Mouse (Mus musculus) stomach, postnatal 0 days (tissue): ENCODE measurements around the gene Otogl.

ENCODE experiments used
- CTCF ChIP-seq: IDR thresholded peaks from 2 replicates; pipeline ENCODE4 v1.5.1; 2016; ENCODE audit warnings: antibody characterized with exemption, low read depth, mild to moderate bottlenecking, moderate library complexity
- EP300 ChIP-seq: optimal IDR thresholded peaks from 2 replicates; pipeline ENCODE3; 2016; ENCODE audit warnings: antibody characterized with exemption

DNA sequence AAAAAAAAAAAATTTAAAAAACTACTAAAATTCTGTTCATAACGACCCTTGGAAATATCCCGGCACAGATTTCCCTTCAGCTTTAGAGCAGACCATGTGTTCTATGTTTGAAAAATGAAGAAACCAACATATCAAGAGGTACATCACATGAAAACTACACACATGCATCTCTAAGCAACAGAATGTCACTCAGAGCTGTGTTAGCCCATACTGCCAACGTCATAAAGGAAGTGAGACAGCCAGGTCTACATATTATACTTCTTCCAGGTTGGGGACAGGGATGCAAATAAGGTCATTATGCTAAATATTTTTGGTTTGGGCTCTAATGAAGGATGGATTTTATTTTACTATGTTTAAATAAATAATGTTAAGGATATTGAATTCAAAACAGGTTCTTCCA, 52.7 kb downstream of the Otogl start:
- no peak for TF ChIP-seq CTCF
- no peak for TF ChIP-seq EP300
